Mouse (Mus musculus) liver, postnatal 0 days (tissue): ENCODE results near the gene Vldlr. TPM values are rescaled to one million over a fixed set of nuclear protein-coding genes. Genes with fewer than 3 reads are reported as not detected.

Experiments used
- ATAC-seq: fragments of 200-750 bp; cut with Nextera tagmentation; 2 replicates; pipeline ENCODE4 v1.8.0; 2017; ENCODE audit warnings: mild to moderate bottlenecking, moderate library complexity
- DNase-seq: peaks from one replicate; pipeline ENCODE4 v3.0.0-alpha.2; 2016
- H3K27ac ChIP-seq: fragments of 300-500 bp; sonication (generic); 2 replicates; pipeline ENCODE4 v1.5.1; 2014; ENCODE audit warnings: antibody characterized with exemption, moderate library complexity, mild to moderate bottlenecking, low read depth
- H3K27me3 ChIP-seq: fragments of 300-500 bp; sonication (generic); 2 replicates; pipeline ENCODE4 v1.6.1; 2014; ENCODE audit warnings: low read length, control low read depth, mixed read lengths; ENCODE audit not compliant: insufficient read depth
- H3K36me3 ChIP-seq: fragments of 300-500 bp; sonication (generic); replicated peaks from 2 replicates; pipeline ENCODE4 v1.6.1; 2014; ENCODE audit warnings: mild to moderate bottlenecking, control low read depth, low read length, moderate library complexity, mixed read lengths; ENCODE audit not compliant: insufficient read depth
- H3K4me1 ChIP-seq: fragments of 300-500 bp; sonication (generic); 2 replicates; pipeline ENCODE4 v1.6.1; 2014; ENCODE audit warnings: antibody characterized with exemption, mild to moderate bottlenecking, control low read depth; ENCODE audit not compliant: insufficient read depth
- H3K4me2 ChIP-seq: fragments of 300-500 bp; sonication (generic); 2 replicates; pipeline ENCODE4 v1.6.1; 2014; ENCODE audit warnings: low read depth, mild to moderate bottlenecking, low read length, moderate library complexity, mixed read lengths
- H3K4me3 ChIP-seq: fragments of 300-500 bp; sonication (generic); 2 replicates; pipeline ENCODE4 v1.5.1; 2014; ENCODE audit warnings: low read depth, low read length
- H3K9ac ChIP-seq: fragments of 300-500 bp; sonication (generic); replicated peaks from 2 replicates; pipeline ENCODE4 v1.6.1; 2014; ENCODE audit warnings: mild to moderate bottlenecking, moderate library complexity
- H3K9me3 ChIP-seq: fragments of 300-500 bp; sonication (generic); 2 replicates; pipeline ENCODE4 v1.6.1; 2016; ENCODE audit warnings: mild to moderate bottlenecking, control low read depth, low read length, mixed read lengths
- CTCF ChIP-seq: sonication (generic); IDR thresholded peaks from 2 replicates; pipeline ENCODE4 v1.5.1; 2016; ENCODE audit warnings: antibody characterized with exemption, low read depth
- EP300 ChIP-seq: IDR thresholded peaks from 2 replicates; pipeline ENCODE4 v1.6.1; 2016; ENCODE audit warnings: antibody characterized with exemption, low read depth, mild to moderate bottlenecking
- WGBS: fragments of 180-500 bp; shearing (Covaris S2); extraction: QIAGEN DNeasy Blood & Tissue Kit; methylation state at CpG from one replicate; pipeline ENCODE4 v1.1.7; 2014; ENCODE audit not compliant: insufficient replicate concordance; 5-methylcytosine and 5-hydroxymethylcytosine counted together
- polyA plus RNA-seq: library from polyadenylated mRNA; unstranded; fragments of >200 nt; fragmentation: Nextera tagmentation; extraction: Ambion mirVana; gene quantifications from 2 replicates; pipeline ENCODE4 v1.2.1, GENCODE M21; 2015

Vldlr gene
- 0.96 and 1.2 TPM in 2 replicates for polyA plus RNA-seq

DNA sequence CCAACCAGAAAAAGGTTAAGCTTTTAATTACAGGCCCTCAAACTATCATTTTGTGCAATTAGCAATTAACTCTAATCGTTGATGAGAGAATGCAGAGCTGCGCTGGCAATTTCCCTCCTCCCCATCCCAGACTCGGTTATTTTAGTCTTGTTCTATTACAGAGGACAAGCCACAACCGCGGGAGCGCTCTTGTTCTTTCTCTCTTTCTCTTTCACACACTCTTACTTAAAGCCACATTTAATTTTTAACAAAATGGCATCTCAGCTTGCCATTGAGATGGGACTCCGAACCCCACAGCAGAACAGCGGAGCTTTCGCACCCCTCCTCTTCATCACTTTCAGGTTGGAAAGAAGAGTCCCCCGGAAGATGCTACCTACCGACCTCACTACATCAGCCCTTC lies at the start of gene Vldlr:
TSS of gene Vldlr (plus strand) at position 167 of the 400 bp plus-strand sequence.
- H3K27me3 ChIP-seq = peaks cover 31% of the 10 kb centered on the region

DNA sequence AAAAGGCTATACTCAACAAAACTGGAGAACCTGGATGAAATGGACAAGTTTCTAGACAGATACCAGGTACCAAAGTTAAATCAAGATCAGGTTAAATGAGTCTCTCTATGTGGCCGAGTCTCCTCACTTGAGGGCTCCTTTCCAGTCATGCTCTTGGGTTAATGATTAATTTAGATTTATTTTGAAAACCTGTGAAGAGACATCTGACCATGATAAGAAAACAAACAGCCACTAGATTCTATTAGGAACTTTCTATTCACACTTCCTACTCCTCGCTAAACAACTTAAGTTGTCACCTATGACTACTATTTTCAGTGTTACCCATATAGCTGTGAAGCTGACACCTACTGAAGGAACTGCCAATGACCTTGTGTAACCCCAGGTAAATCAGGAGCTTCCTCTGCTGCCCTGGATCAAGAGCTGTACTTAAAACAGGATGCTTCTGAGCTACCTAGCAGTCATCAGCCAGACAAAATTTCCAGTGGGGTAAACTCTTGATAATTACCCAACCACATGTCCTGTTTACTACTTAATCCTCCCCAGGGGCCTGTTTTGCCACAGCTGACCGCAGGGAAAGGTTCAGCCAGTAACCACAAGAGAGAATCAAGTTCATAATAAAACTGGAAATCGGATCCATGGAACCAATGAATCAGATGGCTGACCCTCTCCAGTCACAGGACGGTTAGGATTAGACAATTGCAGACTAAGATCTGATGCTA lies 48.5 kb upstream of the Vldlr start:
- DNase-seq (no peak), ATAC-seq (no peak)
- no peaks in the 10 kb centered on the region for H3K9me3 ChIP-seq
- no peaks in the 10 kb centered on the region for H3K27me3 ChIP-seq
- 68% methylated on average over 5 of the region's 5 CpGs for WGBS
- H3K36me3 ChIP-seq = no peaks in the 10 kb centered on the region
- no peaks in the 10 kb centered on the region for H3K4me1 ChIP-seq
- no peak overlapping the region for H3K27ac ChIP-seq
- TF ChIP-seq CTCF (no peak), EP300 (no peak)
- no peak overlapping the region for H3K4me3 ChIP-seq
- H3K9ac ChIP-seq = no peak overlapping the region
- no peak overlapping the region for H3K4me2 ChIP-seq

More for the DNA sequence above, at the start of gene Vldlr:
- Histone ChIP-seq H3K9ac (peak within 1 kb of the TSS; percentile 21; the same call in 1 of the 2 replicates), H3K4me2 (peak within 1 kb of the TSS; percentile 89), H3K36me3 (no peaks in the 10 kb centered on the region), H3K9me3 (no peaks in the 10 kb centered on the region), H3K4me3 (peak within 1 kb of the TSS; percentile 52), H3K4me1 (peaks cover 4% of the 10 kb centered on the region; the same call in 1 of the 2 replicates), H3K27ac (no peak within 1 kb of the TSS)
- ATAC-seq (no peak), DNase-seq (no peak)
- WGBS = 9% methylated on average over 11 of the region's 11 CpGs
- TF ChIP-seq CTCF (no peak), EP300 (no peak)

DNA sequence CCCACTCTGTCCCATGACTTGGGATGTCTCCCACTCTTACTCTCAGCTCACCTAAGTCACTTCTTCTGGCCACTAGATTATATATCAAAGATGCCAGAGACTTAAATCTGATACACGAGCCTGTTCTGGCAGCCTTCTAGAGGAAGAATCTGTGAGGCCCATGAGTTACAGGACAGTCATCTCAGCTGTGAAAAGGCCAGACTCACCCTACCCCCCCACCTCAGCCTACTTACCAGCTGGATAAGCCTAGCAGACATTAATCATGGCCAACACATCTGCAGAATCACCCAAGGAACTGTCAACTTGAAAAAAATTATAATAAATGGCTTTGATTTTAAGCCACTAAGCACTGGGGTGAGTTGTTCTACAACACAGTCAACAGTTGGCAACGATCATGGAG lies 42.4 kb upstream of the Vldlr start:
- no peak for DNase-seq
- H3K27me3 ChIP-seq = no peaks in the 10 kb centered on the region
- no peaks in the 10 kb centered on the region for H3K4me1 ChIP-seq
- no peak overlapping the region for H3K27ac ChIP-seq
- no peak overlapping the region for H3K9ac ChIP-seq
- ATAC-seq = no peak
- no peak overlapping the region for H3K4me2 ChIP-seq
- 68% methylated on average over 2 of the region's 2 CpGs for WGBS
- no peak overlapping the region for H3K4me3 ChIP-seq
- H3K36me3 ChIP-seq = no peaks in the 10 kb centered on the region
- TF ChIP-seq EP300 (no peak), CTCF (no peak)
- no peaks in the 10 kb centered on the region for H3K9me3 ChIP-seq

GRCm38 (mm10) chr19:27175617-27176016 lies 40.7 kb upstream of the Vldlr start:
- 65% methylated on average over 1 of the region's 1 CpGs for WGBS
- Histone ChIP-seq H3K9me3 (no peaks in the 10 kb centered on the region), H3K27ac (no peak overlapping the region), H3K4me2 (no peak overlapping the region), H3K9ac (no peak overlapping the region), H3K27me3 (no peaks in the 10 kb centered on the region), H3K4me1 (no peaks in the 10 kb centered on the region; the same call in 1 of the 2 replicates), H3K36me3 (no peaks in the 10 kb centered on the region), H3K4me3 (no peak overlapping the region)
- TF ChIP-seq EP300 = no peak
- no peak for TF ChIP-seq CTCF
- DNase-seq (no peak), ATAC-seq (peak; percentile 47; the same call in 1 of the 2 replicates)

GRCm38 (mm10) chr19:27176558-27176957 lies 39.7 kb upstream of the Vldlr start:
- Histone ChIP-seq H3K27ac (no peak overlapping the region), H3K4me1 (no peaks in the 10 kb centered on the region; the same call in 1 of the 2 replicates), H3K36me3 (no peaks in the 10 kb centered on the region), H3K27me3 (no peaks in the 10 kb centered on the region), H3K4me2 (no peak overlapping the region), H3K9me3 (no peaks in the 10 kb centered on the region), H3K9ac (no peak overlapping the region), H3K4me3 (no peak overlapping the region)
- ATAC-seq (no peak), DNase-seq (no peak)
- WGBS = 77% methylated on average over 4 of the region's 4 CpGs
- TF ChIP-seq EP300 = no peak
- TF ChIP-seq CTCF = no peak

DNA sequence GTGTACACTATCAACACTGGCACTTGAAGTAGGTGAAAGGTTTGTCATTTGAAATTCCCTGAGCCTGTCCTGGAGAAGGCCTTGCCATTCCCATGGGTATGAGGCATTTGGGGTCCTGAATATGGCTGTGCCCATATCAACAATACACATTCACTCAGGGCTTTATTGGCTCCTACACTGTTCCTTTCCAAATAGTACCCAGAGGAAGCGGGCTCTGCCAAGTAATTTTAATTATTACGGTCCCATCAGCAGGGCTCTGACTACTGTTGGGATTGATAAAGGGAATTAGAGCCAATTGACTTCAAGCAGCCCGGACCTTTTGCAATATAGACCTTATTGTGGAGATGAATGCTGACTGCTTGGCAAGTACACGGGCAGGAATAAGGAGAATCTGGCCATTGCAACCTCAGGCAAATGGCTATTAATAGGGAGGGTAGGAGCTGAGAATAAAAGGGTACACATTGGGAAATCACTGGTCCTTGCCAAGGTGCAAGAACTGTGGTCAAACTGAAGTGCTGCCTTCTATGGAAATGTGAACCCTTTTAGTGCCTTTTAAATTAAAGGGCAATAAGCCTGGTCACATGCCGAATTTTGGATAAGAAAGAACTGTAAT lies 38.0 kb upstream of the Vldlr start:
- H3K27ac ChIP-seq = no peak overlapping the region
- no peak for ATAC-seq
- 73% methylated on average over 5 of the region's 5 CpGs for WGBS
- H3K9me3 ChIP-seq = no peaks in the 10 kb centered on the region
- H3K36me3 ChIP-seq = no peaks in the 10 kb centered on the region
- H3K4me1 ChIP-seq = no peaks in the 10 kb centered on the region; the same call in 1 of the 2 replicates
- H3K4me2 ChIP-seq = no peak overlapping the region
- DNase-seq = no peak
- H3K27me3 ChIP-seq = no peaks in the 10 kb centered on the region
- no peak overlapping the region for H3K4me3 ChIP-seq
- H3K9ac ChIP-seq = no peak overlapping the region
- TF ChIP-seq CTCF = no peak
- no peak for TF ChIP-seq EP300
